Mouse (Mus musculus) inflammation-experienced regulatory T-cells (primary cell): ENCODE measurements around the gene Rsl1d1. TPM values are rescaled to one million over a fixed set of nuclear protein-coding genes. Genes with fewer than 3 reads are reported as not detected.

Source experiments
- polyA plus RNA-seq, 2 experiments: library from polyadenylated mRNA; unstranded; fragments of 100-300 nt; shearing (Covaris generic); gene quantifications; one replicate each; pipeline ENCODE4 v1.2.1; 2017

Gene Rsl1d1
- polyA plus RNA-seq: 100 to 1,000 TPM; 140 to 159 TPM

GRCm38 (mm10) chr16:11202571-11203554, at the start of gene Rsl1d1:
Gene Rsl1d1, minus strand, starts transcription at chr16:11203331.

GRCm38 (mm10) chr16:11176208-11176883, 26.8 kb downstream of the Rsl1d1 start, which contains the start of gene Zc3h7a:
Gene Zc3h7a, minus strand, starts transcription at chr16:11176393.

Other genes with a start within 250 kb of the Rsl1d1 start
- 1 to 10 TPM; 1.4 to 2.0 TPM for gene Snn, start 142.4 kb downstream of the Rsl1d1 start, polyA plus RNA-seq
- gene Litaf, start 137.2 kb downstream of the Rsl1d1 start, polyA plus RNA-seq: 10 to 100 TPM; 25.5 to 35.7 TPM
- gene Txndc11, start 68.7 kb downstream of the Rsl1d1 start, polyA plus RNA-seq: 10 to 100 TPM; 40.4 to 49.8 TPM
- gene Zc3h7a, start 26.9 kb downstream of the Rsl1d1 start, polyA plus RNA-seq: 100 to 1,000 TPM; 299 to 314 TPM
- gene Gspt1, start 51.0 kb upstream of the Rsl1d1 start, polyA plus RNA-seq: 100 to 1,000 TPM in 1 of 2 experiments, 10 to 100 TPM in 1; 90.1 to 102 TPM
- 1 to 10 TPM in 1 of 2 experiments, not detected in 1; 1.4 TPM for gene Tnfrsf17, start 110.5 kb upstream of the Rsl1d1 start, polyA plus RNA-seq
- 10 to 100 TPM; 18.4 to 20.9 TPM for gene Snx29, start 119.6 kb upstream of the Rsl1d1 start, polyA plus RNA-seq